Mouse (Mus musculus): ENCODE results near the gene Ly6c1. TPM values are rescaled to one million over a fixed set of nuclear protein-coding genes. Genes with fewer than 3 reads are reported as not detected.
"Not testable (repeated sequence)": the region's sequence is repeated elsewhere in the genome, so short reads cannot be mapped to it uniquely, and the experiment has no call there.

Ly6c1 gene
- polyA plus RNA-seq (2015; fragmentation: Nextera tagmentation; extraction: Ambion mirVana), result 41.4 and 43.7 TPM in 2 replicates

DNA sequence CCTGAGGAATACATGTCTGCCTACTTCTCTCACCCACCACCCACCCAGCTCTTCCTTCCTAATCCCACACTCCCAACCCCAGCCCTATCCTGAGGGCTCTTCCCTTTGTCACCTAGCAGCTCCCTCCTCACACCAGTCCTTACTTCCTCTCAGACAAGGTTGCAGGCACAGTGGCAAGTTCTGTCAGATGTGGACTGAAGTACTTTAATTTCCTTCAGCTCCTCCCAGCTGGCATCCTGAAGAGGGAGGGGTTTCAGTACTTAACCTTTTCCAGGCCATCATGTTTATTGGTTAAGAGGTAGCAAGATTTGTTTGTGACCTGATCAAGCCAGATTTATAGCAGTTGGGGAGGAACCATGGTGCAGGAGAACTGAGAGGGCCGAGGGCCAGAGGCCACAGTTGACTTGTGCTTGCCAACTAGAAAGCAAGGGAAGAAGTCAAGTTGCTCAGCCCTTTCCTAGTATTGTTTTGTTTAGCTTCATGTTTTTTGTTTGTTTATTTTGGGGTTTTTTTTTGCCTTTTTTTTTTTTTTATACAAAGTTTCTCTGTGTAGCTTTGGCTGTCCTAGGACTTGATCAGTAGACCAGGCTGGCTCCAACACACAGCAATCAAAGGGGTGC, at the start of gene Ly6c1:
Gene Ly6c1 (minus strand): TSS at position 189 of the 620 bp plus-strand sequence.
- not testable (repeated sequence) for H3K27ac ChIP-seq (ENCODE audit: low read depth, low read length); H3K36me3 ChIP-seq (ENCODE audit: control insufficient read depth, insufficient read depth); H3K4me1 ChIP-seq (replicated peaks; ENCODE audit: control insufficient read depth, insufficient read depth, low read length); H3K4me2 ChIP-seq (replicated peaks; ENCODE audit: low read depth); H3K9ac ChIP-seq (ENCODE audit: low read depth, low read length); H3K27me3 ChIP-seq (replicated peaks; ENCODE audit: control insufficient read depth, insufficient read depth, low read length); H3K9me3 ChIP-seq (ENCODE audit: control insufficient read depth); ATAC-seq; H3K4me3 ChIP-seq (ENCODE audit: low read depth, low read length)
- WGBS, result 30% methylated on average over 1 of the region's 1 CpGs

DNA sequence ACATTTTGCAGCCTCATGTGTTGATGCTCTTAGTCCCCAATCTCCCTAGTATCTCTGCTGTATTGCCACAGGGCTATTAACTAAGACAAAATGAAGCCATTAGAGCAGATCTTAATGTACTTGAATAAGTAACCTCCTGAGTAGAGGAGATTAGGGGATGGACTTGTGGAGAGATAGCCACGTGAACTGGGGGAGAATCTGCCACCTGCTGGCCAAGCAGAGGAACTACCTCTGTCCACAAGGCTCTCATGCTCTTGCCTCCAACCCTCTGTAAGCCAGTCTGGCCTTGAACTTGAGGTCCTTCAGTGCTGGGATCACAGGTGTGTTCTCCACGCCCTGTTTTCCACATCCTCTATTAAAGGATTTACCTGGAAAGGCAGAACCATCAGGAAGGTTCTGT, 39.4 kb upstream of the Ly6c1 start:
- not testable (repeated sequence) for H3K4me3 ChIP-seq (ENCODE audit: low read depth, low read length); H3K36me3 ChIP-seq (ENCODE audit: control insufficient read depth, insufficient read depth); H3K27ac ChIP-seq (ENCODE audit: low read depth, low read length); H3K4me2 ChIP-seq (replicated peaks; ENCODE audit: low read depth); H3K9me3 ChIP-seq (ENCODE audit: control insufficient read depth); H3K9ac ChIP-seq (ENCODE audit: low read depth, low read length); H3K27me3 ChIP-seq (replicated peaks; ENCODE audit: control insufficient read depth, insufficient read depth, low read length); H3K4me1 ChIP-seq (replicated peaks; ENCODE audit: control insufficient read depth, insufficient read depth, low read length); ATAC-seq
- WGBS, result 11% methylated on average over 2 of the region's 2 CpGs
- peak; percentile 71 for TF ChIP-seq CTCF (IDR thresholded peaks at IDR 0.05; ENCODE audit: low read depth)

DNA sequence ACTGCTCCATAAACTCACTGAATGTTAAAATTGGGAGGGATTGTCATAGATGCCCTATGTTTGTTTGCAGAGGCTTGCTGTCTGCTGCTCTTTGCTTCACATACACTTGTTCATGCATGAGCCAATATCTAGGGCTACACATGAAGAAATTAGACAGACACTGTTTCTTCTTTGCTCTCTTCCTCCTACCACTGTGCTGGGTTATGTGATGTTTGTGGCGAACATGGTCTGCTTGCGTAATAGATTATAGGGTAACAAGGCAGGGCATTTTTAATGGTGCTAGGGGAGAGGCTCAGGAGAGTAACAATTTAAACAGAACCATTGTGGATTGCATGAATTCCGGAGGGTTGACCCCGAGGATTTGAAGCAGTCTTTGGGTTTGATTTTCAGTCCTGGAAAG, 21.3 kb upstream of the Ly6c1 start:
- Histone ChIP-seq H3K27me3 (replicated peaks; ENCODE audit: control insufficient read depth, insufficient read depth, low read length) (no peaks in the 10 kb centered on the region), H3K4me2 (replicated peaks; ENCODE audit: low read depth) (no peak overlapping the region), H3K9me3 (ENCODE audit: control insufficient read depth) (no peaks in the 10 kb centered on the region), H3K9ac (ENCODE audit: low read depth, low read length) (no peak overlapping the region), H3K4me1 (replicated peaks; ENCODE audit: control insufficient read depth, insufficient read depth, low read length) (no peaks in the 10 kb centered on the region), H3K4me3 (ENCODE audit: low read depth, low read length) (no peak overlapping the region), H3K27ac (ENCODE audit: low read depth, low read length) (no peak overlapping the region), H3K36me3 (ENCODE audit: control insufficient read depth, insufficient read depth) (no peaks in the 10 kb centered on the region)
- no peak for ATAC-seq
- no peak for TF ChIP-seq CTCF (IDR thresholded peaks at IDR 0.05; ENCODE audit: low read depth)
- 86% methylated on average over 4 of the region's 4 CpGs for WGBS

DNA sequence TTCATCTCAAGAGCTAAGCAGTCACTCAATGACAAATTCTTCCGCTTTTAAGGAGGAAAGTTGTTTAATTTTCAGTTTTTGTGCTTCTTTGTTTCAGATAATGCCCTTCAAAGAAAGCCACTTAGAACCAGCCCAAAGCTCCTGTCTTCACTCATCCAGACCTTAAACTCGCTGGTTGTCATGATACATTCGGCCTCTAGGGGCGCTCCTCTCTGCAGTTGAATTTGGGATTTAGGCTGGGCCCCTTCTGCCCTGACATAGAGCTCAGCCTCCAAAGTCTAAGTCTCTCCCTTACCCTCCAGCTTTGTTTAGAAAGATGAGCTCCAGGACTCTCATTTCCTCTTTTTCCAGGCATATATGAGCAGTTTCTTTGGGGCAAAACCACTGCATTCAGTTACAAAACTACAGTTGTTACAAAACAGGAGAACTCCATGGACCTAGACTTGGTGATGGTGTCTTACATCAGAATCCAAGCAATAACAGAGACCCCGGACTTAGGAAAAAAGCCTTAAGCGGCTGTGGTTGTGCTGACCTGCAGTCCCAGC, 13.5 kb upstream of the Ly6c1 start:
- TF ChIP-seq CTCF (IDR thresholded peaks at IDR 0.05; ENCODE audit: low read depth), result peak; percentile 76
- 37% methylated on average over 6 of the region's 6 CpGs for WGBS
- not testable (repeated sequence) for H3K4me1 ChIP-seq (replicated peaks; ENCODE audit: control insufficient read depth, insufficient read depth, low read length); H3K4me3 ChIP-seq (ENCODE audit: low read depth, low read length); H3K27me3 ChIP-seq (replicated peaks; ENCODE audit: control insufficient read depth, insufficient read depth, low read length); H3K4me2 ChIP-seq (replicated peaks; ENCODE audit: low read depth); H3K36me3 ChIP-seq (ENCODE audit: control insufficient read depth, insufficient read depth); H3K9ac ChIP-seq (ENCODE audit: low read depth, low read length); ATAC-seq; H3K9me3 ChIP-seq (ENCODE audit: control insufficient read depth); H3K27ac ChIP-seq (ENCODE audit: low read depth, low read length)

DNA sequence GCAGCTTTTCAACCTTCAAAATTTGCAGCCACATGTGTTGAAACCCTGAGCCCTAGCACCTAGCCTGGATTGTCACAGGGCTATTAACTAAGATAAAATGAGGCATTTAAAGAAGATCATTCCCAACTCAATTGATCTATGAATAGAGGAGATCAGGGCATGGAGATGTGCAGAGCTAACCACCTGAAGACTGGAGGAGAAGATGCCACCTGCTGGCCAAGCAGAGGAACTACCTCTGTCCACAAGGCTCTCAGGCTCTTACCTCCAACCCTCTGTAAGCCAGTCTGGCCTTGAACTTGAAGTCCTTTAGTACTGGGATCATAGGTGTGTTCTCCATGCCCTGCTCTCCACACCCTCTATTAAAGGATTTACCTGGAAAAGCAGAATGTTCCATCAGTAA, 11.9 kb upstream of the Ly6c1 start:
- Histone ChIP-seq H3K4me3 (ENCODE audit: low read depth, low read length) (no peak overlapping the region), H3K27me3 (replicated peaks; ENCODE audit: control insufficient read depth, insufficient read depth, low read length) (no peaks in the 10 kb centered on the region), H3K9me3 (ENCODE audit: control insufficient read depth) (no peaks in the 10 kb centered on the region), H3K36me3 (ENCODE audit: control insufficient read depth, insufficient read depth) (no peaks in the 10 kb centered on the region), H3K4me1 (replicated peaks; ENCODE audit: control insufficient read depth, insufficient read depth, low read length) (no peaks in the 10 kb centered on the region), H3K27ac (ENCODE audit: low read depth, low read length) (no peak overlapping the region), H3K9ac (ENCODE audit: low read depth, low read length) (no peak overlapping the region), H3K4me2 (replicated peaks; ENCODE audit: low read depth) (no peak overlapping the region)
- peak; percentile 85 for TF ChIP-seq CTCF (IDR thresholded peaks at IDR 0.05; ENCODE audit: low read depth)
- ATAC-seq, result no peak

DNA sequence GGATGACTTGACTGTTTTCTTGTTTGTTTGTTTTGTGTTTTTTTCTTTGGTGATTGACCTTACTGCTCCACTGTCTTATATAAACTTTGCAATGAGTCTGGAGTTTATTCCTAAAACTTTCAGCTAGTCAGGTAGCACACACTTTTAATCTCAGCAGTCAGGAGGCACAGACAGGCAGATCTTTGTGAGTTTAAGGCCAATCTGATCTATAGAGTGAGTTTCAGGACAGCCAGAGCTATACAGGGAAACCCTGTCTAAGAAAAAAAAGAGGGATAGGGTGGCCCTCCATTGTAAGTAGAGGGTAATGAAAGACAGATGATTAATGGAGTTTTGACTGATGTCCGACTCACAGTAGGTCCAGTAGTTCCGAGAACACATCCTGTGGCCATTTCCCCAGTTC, 7.4 kb upstream of the Ly6c1 start:
- Histone ChIP-seq H3K9ac (ENCODE audit: low read depth, low read length) (no peak overlapping the region), H3K36me3 (ENCODE audit: control insufficient read depth, insufficient read depth) (no peaks in the 10 kb centered on the region), H3K27me3 (replicated peaks; ENCODE audit: control insufficient read depth, insufficient read depth, low read length) (no peaks in the 10 kb centered on the region), H3K4me1 (replicated peaks; ENCODE audit: control insufficient read depth, insufficient read depth, low read length) (no peaks in the 10 kb centered on the region), H3K4me2 (replicated peaks; ENCODE audit: low read depth) (no peak overlapping the region), H3K4me3 (ENCODE audit: low read depth, low read length) (no peak overlapping the region), H3K9me3 (ENCODE audit: control insufficient read depth) (no peaks in the 10 kb centered on the region), H3K27ac (ENCODE audit: low read depth, low read length) (no peak overlapping the region)
- no peak for TF ChIP-seq CTCF (IDR thresholded peaks at IDR 0.05; ENCODE audit: low read depth)
- 71% methylated on average over 2 of the region's 2 CpGs for WGBS
- ATAC-seq, result no peak

DNA sequence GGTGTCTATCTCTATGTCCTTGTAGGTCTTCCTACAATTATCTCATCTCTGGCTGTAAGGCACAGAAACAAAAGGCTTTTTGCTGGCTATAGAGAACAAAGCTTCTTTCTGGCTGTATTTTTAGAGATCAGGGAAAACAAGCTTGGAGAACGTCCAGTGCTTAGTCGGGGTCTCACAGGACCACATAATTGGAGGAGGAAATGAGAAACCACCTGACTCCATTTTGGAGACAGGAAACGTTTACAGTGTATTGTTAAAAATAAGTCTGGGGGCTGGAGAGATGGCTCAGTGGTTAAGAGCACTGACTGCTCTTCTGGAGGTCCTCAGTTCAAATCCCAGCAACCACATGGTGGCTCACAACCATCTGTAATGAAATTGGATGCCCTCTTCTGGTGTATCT, 6.8 kb upstream of the Ly6c1 start:
- 52% methylated on average over 3 of the region's 3 CpGs for WGBS
- not testable (repeated sequence) for H3K4me3 ChIP-seq (ENCODE audit: low read depth, low read length); H3K36me3 ChIP-seq (ENCODE audit: control insufficient read depth, insufficient read depth); H3K27ac ChIP-seq (ENCODE audit: low read depth, low read length); ATAC-seq; H3K4me2 ChIP-seq (replicated peaks; ENCODE audit: low read depth); H3K9ac ChIP-seq (ENCODE audit: low read depth, low read length); H3K27me3 ChIP-seq (replicated peaks; ENCODE audit: control insufficient read depth, insufficient read depth, low read length); H3K9me3 ChIP-seq (ENCODE audit: control insufficient read depth); H3K4me1 ChIP-seq (replicated peaks; ENCODE audit: control insufficient read depth, insufficient read depth, low read length)

DNA sequence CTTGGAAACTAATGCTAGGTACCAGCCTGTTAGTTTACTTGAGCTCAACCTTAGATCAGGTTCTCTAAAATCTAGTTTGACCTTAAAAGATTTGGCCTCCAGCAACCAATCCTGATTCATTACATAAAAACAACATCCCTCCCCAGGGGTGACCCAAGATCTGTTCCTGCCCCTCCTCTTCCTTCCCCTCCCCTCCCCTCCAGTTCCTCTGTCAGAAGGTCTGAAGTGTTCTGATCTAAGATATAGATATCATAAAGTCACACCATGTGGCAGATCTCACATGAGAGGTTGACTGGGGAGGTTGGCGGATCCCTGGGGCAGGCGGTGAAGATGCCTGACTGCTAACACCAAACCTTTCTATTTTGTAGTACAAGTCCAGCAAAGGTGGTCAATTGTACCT, 3.8 kb upstream of the Ly6c1 start:
- not testable (repeated sequence) for H3K4me2 ChIP-seq (replicated peaks; ENCODE audit: low read depth); H3K27ac ChIP-seq (ENCODE audit: low read depth, low read length); H3K9me3 ChIP-seq (ENCODE audit: control insufficient read depth); H3K4me3 ChIP-seq (ENCODE audit: low read depth, low read length); ATAC-seq; H3K9ac ChIP-seq (ENCODE audit: low read depth, low read length); H3K36me3 ChIP-seq (ENCODE audit: control insufficient read depth, insufficient read depth); H3K27me3 ChIP-seq (replicated peaks; ENCODE audit: control insufficient read depth, insufficient read depth, low read length); H3K4me1 ChIP-seq (replicated peaks; ENCODE audit: control insufficient read depth, insufficient read depth, low read length)
- WGBS, result 84% methylated on average over 2 of the region's 2 CpGs

DNA sequence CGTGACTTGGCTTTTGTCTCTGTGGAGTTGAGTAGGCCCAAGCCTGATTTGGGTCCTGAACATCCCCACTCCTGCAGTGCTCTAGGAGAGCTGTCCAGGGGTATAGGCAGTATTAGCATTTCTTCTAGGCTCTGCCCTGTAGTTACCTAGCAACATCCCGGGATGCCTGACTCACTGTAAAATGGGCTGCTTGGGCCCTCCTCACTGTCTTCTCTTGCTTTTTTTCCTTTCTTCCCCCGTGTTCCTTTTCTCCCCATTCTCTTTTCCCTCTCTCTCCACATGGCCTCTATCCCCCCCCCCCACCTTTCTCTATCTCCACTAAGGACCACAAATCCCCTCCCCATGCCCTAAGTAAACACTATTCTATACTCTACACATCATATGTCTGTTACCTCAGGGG, 2.5 kb upstream of the Ly6c1 start:
- not testable (repeated sequence) for H3K4me2 ChIP-seq (replicated peaks; ENCODE audit: low read depth); ATAC-seq
- WGBS, result 52% methylated on average over 3 of the region's 3 CpGs

More for the DNA sequence above, 2.5 kb upstream of the Ly6c1 start:
- not testable (repeated sequence) for H3K27me3 ChIP-seq (replicated peaks; ENCODE audit: control insufficient read depth, insufficient read depth, low read length); H3K4me3 ChIP-seq (ENCODE audit: low read depth, low read length); H3K9me3 ChIP-seq (ENCODE audit: control insufficient read depth); H3K9ac ChIP-seq (ENCODE audit: low read depth, low read length); H3K4me1 ChIP-seq (replicated peaks; ENCODE audit: control insufficient read depth, insufficient read depth, low read length); H3K36me3 ChIP-seq (ENCODE audit: control insufficient read depth, insufficient read depth); H3K27ac ChIP-seq (ENCODE audit: low read depth, low read length)
